Mouse (Mus musculus) liver (tissue): ENCODE results near the gene Lsamp.

Experiments used
- DNase-seq: peaks from one replicate; pipeline ENCODE4 v3.0.0-alpha.2; 2020; ENCODE audit warnings: mixed read lengths

Lsamp gene

DNA sequence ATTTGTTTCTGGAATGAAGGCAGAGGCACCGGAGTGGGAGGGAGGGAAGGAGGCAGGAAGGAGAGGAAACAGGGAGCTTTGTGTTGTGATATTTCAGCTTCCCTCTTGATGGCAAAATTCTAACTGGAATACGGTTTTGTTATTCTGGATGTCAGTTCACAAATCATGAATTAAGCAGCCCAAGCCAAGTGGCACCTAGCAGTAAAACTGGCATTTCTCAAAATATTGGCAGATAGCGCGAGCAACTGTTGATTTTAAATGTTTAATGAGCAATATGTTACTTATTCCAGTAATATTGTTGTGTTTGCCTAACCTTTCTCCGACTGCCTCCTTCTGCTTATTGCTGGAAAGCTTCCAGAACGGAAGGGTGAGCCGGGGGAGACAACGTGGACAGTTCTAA lies 2118.5 kb downstream of the Lsamp start:
- no peak for DNase-seq

DNA sequence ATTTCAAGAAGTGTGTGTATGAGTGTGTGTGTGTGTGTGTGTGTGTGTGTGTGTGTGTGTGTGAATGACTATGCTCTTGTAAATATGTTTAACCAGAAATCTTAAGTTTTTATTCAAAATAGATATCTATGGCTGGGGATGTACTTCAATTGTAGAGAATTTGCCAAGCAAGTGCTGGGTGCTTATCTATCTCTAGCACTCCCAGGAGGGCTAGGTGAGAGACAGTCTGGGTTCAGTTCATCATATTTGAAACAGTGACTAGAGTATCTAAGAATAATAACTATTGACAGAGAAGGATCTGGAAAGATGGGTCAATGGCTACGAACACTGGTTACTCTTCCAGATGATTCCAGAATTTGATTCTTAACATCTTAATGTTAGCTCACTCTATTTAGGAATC lies 2128.1 kb downstream of the Lsamp start:
- no peak for DNase-seq

DNA sequence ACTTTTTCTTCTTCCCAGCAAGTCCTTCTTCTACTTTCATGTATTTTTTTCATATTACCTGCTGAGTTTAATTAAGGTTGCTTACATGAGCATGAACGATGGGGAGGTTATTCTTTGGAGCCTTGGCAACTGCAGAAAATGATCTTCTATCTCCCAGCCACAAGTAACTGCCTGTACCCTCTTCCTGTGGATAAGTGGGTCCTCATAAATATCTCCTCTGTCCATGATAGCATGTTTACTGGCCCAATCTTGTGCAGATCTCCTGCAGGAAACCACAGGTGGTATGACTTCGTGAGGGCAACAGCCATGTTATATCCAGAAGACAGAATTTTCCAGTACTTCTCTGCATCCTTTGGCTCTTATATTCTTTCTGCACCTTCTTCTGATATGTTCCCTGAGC lies 2129.1 kb downstream of the Lsamp start:
- no peak for DNase-seq

DNA sequence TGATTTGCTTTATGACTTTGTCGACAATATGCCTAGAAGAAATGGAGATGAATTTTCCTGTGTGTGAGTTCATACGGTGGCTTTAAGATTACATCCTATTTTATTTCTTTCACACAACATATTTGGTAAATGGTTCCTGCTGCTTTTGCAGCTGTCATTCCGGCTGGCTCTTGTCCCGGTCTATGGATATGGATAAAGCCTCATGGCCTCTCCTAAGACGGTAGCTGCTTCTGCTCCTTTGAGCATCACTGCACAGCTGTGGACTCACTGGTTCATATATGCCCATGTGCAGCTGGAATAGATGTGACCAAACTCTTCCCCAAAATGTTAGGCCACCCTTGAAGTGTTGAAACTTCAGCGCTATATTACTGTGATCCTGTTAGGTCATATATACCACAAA lies 2137.6 kb downstream of the Lsamp start:
- no peak for DNase-seq

DNA sequence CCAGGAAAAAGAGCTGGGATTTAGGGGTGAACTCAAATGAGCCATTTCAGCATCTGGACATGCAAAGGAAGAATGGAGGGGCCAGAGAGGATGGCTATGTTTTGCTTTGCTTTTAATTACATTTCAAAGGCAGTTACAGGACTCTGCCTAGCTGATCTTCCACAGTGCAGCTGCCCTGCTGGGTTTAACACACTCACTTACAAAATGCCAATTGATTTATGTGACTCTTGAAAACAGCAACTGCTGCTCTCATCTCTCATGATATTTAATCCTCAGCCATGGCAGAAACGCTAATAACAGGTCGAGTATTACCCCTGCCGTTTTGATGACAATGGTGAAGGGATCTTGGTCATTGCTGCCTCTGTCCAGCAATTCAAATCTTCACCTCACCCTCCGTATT lies 2139.7 kb downstream of the Lsamp start:
- no peak for DNase-seq

DNA sequence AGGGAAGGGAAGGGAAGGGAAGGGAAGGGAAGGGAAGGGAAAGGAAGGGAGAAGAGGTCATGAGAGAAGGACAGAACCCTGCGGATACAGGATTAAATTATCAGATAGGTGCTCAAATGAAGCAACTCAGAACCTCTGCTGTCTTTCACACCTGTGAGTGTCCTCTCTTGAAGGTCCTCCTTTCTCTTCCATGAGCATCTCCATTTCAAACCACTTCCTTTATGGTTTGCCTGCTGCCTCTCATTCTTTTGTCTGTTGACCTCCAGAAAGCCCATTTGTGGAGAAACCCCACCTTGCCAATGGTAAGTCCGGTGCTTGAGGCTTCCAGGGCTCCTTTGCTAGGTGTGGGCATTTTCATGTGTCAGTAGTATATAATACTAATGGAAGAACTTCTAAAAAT lies 2141.9 kb downstream of the Lsamp start:
- DNase-seq, result no peak

DNA sequence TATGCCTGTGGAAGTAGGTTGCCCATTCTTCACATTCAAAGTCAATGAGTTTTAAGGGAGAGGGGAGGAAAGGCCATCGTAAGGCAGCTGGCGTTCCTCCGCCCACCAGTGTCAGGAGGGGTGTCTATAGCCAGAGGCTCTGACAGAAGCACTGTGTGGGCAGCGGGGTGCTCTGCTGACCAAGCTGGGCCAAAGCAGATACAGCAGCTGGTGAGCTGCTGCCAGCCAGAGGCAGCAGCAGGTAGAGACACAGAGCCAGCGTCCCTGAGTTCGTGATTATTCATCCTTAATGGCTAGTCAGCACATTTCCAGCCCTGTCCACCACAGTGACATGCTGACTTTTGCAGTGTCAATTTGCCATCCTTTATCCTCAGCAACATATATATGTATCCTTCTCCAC lies 2163.0 kb downstream of the Lsamp start:
- no peak for DNase-seq

DNA sequence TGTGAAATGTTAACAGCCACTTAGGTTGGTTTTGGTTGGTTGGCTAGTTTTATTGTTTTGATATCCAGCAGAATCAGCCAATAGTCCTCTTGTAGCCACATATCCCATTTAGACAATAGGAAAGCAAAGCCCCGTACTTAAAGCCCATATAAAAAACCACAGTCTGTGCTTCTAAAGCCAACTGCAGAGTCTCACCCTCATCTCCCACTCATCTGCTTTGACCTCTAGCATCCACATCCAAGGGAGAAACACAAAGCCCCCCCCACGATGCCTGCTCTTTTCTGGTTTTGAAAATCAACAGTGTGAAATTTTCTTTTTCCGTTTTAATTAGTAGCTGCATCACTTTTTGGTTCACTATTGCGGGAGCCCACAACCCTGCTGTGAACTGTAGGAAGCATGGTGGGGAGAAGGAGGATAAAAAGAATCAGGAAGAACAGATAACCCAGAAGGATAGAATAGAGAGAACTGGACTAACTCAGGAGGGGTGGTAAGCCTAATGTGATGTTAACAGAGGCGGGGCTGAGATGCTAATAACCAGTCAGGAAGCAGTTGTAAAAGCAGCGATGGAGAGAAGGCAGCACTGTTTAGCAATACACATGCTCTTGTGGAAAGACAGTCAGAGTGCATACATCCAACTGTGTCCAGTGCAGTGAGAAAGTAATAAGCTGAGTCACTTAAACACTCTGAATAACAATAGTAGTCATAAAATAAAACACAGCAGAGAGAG lies 2165.2 kb downstream of the Lsamp start:
- DNase-seq, result no peak

DNA sequence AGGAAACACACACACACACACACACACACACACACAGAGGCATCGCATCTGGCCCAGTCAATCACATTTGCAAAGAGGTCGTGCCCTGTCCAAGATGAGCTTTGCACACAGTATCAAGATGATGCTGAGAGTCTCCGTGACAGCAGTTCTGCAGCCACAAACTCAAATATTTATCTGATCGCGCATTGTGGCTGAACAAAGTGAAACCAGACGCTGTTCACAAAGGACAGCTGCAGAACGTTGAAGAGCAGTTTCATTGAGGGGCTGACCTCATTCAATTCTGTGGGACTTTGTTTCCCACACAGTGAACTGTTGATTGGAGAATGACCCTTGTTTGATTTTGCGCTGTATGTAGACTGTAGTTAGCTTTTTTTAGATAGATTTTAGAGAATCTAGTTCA lies 2168.5 kb downstream of the Lsamp start:
- no peak for DNase-seq

DNA sequence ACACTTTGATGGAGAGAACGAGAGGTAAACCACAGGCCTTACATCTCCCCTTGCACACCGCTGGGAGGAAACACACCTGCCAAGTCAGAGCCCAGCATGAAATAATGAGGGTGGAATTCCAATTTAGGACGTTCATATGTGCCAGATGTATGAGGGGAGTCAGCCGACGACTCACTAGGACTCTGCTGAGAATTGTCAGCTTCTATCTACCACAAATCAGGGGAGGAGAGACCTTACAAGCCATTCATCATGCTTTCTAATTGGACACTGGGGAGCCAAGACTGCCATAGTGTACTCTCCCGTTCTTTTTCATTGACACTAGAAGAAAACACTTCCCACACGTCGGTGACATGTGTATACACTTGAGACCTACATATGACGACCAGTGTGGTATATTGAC lies 2173.7 kb downstream of the Lsamp start:
- no peak for DNase-seq

DNA sequence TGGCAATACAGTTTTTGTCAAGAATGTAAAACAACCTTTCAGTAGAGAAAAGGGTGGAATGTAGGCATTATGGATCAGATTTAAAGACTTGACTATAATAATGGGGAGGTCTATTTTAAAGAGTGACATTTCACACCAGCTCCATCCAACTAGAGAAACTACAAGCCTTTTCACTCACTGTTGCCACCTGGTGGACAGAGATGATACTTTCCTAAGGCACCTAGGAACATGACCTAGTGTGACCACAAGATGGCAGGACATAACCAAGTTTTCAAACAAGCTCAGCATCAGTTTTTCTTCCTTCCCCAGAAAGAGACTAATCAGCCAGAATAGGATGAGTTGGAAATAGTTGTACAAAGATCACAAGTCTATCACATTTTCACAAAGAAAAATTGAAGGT lies 2180.8 kb downstream of the Lsamp start:
- peak; percentile 66 for DNase-seq

DNA sequence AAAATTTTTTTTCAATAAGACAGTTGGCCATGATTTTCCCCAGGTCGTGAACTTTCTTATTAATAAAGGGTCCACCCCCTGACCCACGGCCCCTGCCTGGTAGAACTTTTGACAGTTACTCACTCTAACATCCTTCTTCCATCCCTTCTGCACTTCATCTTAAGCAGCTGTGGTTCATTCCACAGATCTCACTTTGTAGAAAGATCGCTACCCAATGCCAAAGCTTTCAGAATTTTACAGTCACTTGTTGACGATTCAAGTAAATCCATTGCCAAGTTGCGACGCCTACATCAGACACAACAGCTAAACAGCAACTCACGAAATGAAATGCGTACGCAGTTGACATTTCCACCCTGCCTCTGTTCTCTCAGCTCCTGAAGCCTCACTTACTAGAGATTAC lies 2184.1 kb downstream of the Lsamp start:
- DNase-seq, result no peak

DNA sequence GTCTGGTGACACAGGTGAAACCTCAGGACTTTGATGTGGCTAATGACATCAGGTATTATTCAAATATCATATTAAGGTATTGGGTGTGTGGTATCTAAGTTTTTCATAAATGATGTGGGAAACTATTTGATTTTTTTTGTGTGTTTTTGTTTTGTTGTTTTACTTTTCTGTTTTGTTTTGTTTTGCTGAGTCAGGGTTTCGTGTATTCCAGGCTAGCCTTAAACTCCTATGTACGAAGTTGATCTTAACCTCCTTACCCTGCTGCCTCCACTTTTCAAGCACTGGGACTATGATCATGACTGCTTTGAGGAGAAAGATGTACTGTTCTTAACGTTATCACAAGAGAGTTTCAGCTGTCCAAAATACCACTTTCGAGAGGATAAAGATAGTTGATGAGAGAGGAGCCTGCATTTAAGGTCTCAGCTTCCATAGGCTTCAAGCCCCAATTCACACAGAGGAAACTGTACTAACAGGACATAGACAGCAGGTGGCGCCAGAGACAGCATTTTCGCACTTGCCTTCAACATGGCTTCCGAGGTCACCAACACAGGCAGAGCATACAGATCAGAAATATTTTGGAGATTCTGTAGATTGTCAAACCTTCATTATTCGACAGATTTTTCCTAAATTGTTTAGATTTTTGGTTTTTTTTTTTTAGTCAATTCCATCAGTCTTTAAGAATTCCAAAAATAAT lies 2185.4 kb downstream of the Lsamp start:
- peak; percentile 61 for DNase-seq

DNA sequence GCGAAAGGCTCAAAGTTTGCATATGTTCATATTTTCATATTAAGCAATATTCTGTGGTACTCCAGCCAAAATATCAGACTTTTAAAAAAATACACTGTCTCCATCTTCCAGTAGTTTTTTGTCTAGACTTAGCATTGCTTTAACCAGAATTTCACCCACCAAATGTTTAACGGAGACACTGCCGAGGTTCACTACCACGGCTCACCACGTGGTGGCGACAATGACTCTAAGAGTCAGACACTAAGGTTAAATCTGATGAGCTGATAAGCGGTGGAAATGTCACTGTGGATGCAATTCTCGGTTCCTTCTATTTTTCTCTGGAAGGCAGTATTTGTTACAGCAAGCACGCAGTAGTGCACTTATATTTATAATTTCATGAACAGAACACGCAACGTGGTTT lies 2188.3 kb downstream of the Lsamp start:
- DNase-seq, result peak; percentile 55

DNA sequence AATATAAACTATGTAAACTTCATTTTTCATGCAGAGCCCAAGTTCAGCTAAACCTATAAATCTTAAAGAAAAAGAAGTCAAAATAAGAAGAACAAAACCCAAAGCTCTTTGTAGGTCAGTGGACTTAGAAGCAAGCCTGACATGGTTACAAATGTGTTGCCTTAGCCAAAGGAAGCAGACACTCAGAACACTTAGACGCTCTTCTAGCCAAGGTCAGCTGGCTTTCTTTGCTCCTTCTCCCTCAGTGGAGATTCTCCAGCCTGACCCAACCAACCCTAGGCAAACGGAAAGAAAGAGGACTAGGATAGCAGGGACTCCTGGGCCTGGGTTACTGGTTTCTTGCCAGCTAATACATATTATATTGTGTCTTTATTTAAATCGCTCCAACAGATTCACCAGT lies 2194.7 kb downstream of the Lsamp start:
- DNase-seq, result no peak

DNA sequence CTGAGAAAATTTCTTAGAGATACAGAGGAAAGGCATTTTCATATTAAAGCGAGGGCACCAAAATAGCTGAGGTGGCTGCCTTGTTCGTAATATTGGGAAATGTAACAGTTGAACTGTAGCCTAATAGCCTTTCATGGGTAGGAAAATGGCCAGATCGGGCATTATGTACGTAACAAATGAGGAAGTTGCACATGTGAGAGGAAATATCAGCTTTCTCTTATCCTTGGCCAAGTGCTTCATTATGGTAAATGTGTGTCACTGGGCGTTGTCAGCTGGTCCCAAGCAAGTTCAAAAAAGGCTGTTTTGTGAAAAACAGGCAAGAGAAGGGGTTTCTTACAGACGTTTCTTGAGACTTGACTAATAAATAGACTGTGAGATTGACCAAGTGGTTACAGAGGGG lies 2195.9 kb downstream of the Lsamp start:
- no peak for DNase-seq

DNA sequence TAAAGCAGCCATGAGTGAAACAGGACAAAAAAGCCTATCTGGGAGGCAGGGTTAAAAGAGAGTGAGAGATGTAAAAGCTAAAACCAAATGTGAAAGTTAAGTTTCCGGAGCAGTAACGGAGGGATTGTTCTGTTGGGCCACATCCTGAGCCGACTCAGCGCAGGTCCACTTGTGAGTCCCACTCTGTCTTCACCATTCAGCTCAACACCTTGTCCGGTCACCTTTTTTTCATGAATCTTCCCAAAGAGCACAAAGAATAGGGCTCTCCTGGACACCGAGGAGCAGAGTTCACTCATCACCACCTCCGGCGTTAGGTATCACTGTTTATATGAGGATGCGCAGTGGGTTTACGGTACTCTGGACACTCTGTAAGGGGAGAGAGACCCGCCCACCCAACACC lies 2196.3 kb downstream of the Lsamp start:
- DNase-seq, result no peak

DNA sequence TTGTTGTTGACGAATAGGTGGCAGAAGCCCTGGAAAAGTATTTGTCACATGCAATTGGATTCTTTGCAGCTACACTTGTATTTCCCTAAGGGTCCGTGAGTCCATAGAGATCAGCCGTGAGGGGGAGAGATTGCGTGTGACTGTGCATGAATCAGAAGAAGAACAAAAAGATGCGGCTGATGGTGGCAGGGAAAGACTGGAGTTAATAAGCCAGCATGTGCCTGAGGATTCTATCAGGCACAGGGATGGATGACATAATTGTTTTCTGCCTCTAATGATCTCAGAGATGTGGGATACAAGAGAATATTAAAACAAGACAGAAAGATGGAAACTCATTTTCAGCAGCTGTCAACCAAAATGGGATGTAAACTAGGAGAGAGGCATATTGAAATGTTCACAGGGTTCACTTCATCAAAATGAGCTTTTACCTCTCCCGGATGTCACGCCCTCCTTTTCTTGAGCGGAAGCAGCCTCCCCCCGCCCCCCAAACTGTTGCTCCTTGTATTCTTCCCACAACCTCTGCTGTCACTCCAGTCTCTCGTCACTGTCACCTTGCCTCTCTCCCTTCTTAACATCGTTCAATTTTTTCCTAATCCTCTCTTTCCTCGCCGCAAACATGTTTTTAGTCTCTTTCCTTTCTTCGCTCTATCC lies 2205.4 kb downstream of the Lsamp start:
- no peak for DNase-seq

DNA sequence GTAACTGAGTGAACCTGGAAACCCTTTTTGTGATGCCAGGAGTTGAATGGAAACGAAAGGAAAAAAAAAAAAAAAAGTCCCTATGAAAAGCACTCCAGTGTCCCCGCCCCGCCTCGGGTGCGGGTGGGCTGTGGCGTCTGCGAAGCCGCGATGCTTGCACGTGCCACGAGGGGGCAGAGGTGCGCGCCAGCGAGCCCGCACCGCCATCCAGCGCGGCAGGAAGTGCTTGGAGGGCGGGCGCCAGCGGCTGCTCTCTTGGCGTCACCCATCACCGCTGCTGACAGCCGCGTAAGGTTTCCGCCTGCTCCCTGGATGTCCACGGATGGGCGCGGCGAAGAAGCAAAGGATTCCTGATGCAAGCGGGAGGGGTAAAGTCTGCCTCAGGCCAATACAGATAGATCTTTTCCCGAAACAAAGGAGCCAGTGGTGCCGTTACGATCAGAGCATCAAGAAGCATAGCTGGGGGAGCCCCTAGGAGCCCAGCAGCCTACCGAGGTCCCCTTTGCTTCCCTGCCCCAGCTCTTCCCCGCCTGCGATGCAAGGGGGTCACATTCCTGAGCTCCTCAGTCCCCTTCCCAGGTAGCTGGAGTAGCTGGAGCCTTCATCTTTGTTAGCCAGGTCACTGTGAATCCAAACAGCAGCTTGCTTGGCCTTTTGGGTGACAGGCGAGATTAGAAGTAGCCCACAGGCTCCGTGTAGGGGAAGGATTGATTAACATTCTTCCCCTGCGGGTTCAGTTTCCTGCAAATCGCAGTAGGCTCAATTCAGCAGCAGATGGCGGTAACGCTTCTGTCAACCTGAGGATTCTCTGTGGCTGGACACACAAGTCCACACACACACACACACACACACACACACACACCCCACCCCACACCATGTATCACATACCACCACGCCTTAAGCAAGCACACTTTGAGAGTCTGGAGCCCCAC lies 2206.2 kb downstream of the Lsamp start:
- peak; percentile 77 for DNase-seq
